Mouse (Mus musculus) ES-E14 (cell line): ENCODE measurements around the gene Paqr7. TPM values are rescaled to one million over a fixed set of nuclear protein-coding genes. Genes with fewer than 3 reads are reported as not detected.
A peak's percentile ranks its signal among the peaks of the same experiment; 100 is the strongest.

Experiments
- DNase-seq: peaks from one replicate; pipeline ENCODE4 v3.0.0-alpha.2; 2013; ENCODE audit warnings: low read depth, low spot score
- H3K27ac ChIP-seq: 2 replicates; pipeline ENCODE4 v1.5.1; 2012; ENCODE audit warnings: low read depth, mild to moderate bottlenecking, low read length, moderate library complexity, mixed read lengths; ENCODE audit not compliant: poor library complexity, insufficient read depth, severe bottlenecking
- H3K36me3 ChIP-seq: 2 replicates; pipeline ENCODE4 v1.6.1; 2012; ENCODE audit warnings: mild to moderate bottlenecking, low read length, moderate library complexity, mixed read lengths; ENCODE audit not compliant: control insufficient read depth, poor library complexity, insufficient read depth, severe bottlenecking
- H3K4me1 ChIP-seq, 2 experiments: fragments of 150-350 bp in 1 of 2; sonication (generic) in 1 of 2; 2 replicates each; pipeline ENCODE4 v1.6.1; 2012; ENCODE audit warnings: low read length in 2 of 2, mild to moderate bottlenecking in 1 of 2, mixed read lengths in 1 of 2; ENCODE audit not compliant: control insufficient read depth in 2 of 2, insufficient read depth in 2 of 2, poor library complexity in 1 of 2
- H3K4me3 ChIP-seq, 2 experiments: fragments of 150-350 bp in 1 of 2; sonication (generic) in 1 of 2; 2 replicates each; pipeline ENCODE4 v1.5.1; 2012; ENCODE audit warnings: low read length in 2 of 2, low read depth in 1 of 2, mild to moderate bottlenecking in 1 of 2, mixed read lengths in 1 of 2; ENCODE audit not compliant: insufficient read depth in 1 of 2, poor library complexity in 1 of 2, severe bottlenecking in 1 of 2
- H3K9ac ChIP-seq: 2 replicates; pipeline ENCODE4 v1.6.1; 2012; ENCODE audit warnings: low read depth, mild to moderate bottlenecking, low read length, mixed read lengths; ENCODE audit not compliant: poor library complexity, insufficient read depth, severe bottlenecking
- H3K9me3 ChIP-seq: fragments of 150-350 bp; sonication (generic); 2 replicates; pipeline ENCODE4 v1.6.1; 2012; ENCODE audit warnings: low read depth, mild to moderate bottlenecking, low read length; ENCODE audit not compliant: control insufficient read depth, insufficient read depth
- CHD2 ChIP-seq: IDR thresholded peaks from 2 replicates; pipeline ENCODE4 v1.6.1; 2014; ENCODE audit warnings: mild to moderate bottlenecking, low read depth, low read length, inconsistent platforms
- HCFC1 ChIP-seq: IDR thresholded peaks from 2 replicates; pipeline ENCODE4 v1.6.1; 2012; ENCODE audit warnings: low read length, inconsistent platforms, borderline replicate concordance; ENCODE audit not compliant: insufficient read depth
- MAFK ChIP-seq: IDR thresholded peaks from 2 replicates; pipeline ENCODE4 v1.6.1; 2014; ENCODE audit warnings: mild to moderate bottlenecking, low read depth, low read length, inconsistent platforms; ENCODE audit not compliant: insufficient read depth
- ZC3H11A ChIP-seq: IDR thresholded peaks from 2 replicates; pipeline ENCODE4 v1.6.1; 2012; ENCODE audit warnings: low read depth, mild to moderate bottlenecking, inconsistent platforms, low read length, borderline replicate concordance
- ZNF384 ChIP-seq: IDR thresholded peaks from 2 replicates; pipeline ENCODE4 v1.6.1; 2012; ENCODE audit warnings: low read depth, low read length, inconsistent platforms
- in situ Hi-C, 2 experiments: fragments of 600-800 bp; cut with MboI; formaldehyde crosslinking; loops; one replicate each; pipeline ENCODE4 v1.15.1; 2025; ENCODE audit warnings: low sequenced_read_pairs in 2 of 2, inconsistent platforms in 1 of 2; ENCODE audit not compliant: unreplicated experiment in 2 of 2
- total RNA-seq: library from RNA; depleted of rRNA; stranded (reverse); fragments of 300-350 nt; gene quantifications from 2 replicates; pipeline ENCODE4 v1.2.3, GENCODE M21; 2012

Paqr7 gene
- total RNA-seq, 1 experiment = 4.8 TPM

DNA sequence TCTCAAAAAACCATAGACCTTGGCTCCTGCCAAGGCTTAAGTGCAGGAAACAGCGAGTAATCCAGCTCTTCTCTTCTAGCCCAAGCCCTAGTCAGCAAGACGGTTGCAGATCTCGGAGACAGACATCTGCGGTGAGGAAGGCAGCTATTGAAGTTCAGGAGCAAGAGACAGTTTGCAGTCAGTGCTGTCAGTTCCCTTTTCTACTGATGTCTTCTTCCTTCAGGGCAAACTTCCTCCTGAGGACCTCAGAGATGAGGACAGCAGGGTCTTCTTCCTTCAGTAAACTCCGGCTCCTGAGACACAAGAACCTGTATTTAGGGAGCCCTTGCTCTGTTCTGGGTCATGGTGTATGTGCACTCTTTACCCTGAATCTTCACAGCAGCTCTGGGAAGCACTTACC, 29.7 kb downstream of the Paqr7 start:
- no peak overlapping the region for H3K9ac ChIP-seq
- no peak for TF ChIP-seq CHD2
- no peak for TF ChIP-seq MAFK
- TF ChIP-seq ZNF384 = no peak
- no peak for TF ChIP-seq HCFC1
- no peak for TF ChIP-seq ZC3H11A
- H3K36me3 ChIP-seq = peaks cover 52% of the 10 kb centered on the region
- no peak overlapping the region for H3K4me3 ChIP-seq
- H3K9me3 ChIP-seq = no peaks in the 10 kb centered on the region
- no peak overlapping the region for H3K27ac ChIP-seq
- 0 out of 4 replicates have a peak, but pooled peaks cover 0 to 4% of the 10 kb centered on the region in 2 experiments for H3K4me1 ChIP-seq
- no peak for DNase-seq
- in situ Hi-C loops = no loop called here

DNA sequence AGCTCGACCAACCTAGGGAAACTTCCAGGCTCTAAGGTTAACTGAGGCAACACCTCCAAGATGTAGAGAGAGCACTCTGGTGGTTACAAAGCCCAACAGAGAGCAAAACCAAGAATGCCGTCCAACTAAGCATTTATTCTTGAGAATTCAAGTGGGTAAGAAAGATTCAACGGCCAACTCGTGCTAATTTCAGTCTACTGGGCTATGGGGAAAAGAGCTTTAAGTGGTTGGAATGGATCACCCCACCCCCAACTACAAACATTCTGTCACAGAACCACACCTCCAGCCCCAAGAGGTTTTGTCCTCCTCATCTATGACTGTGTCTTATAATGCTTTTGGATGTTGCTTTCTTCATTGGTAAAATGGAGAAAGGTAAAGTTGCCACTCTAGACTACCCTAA, 36.4 kb downstream of the Paqr7 start:
- H3K4me1 ChIP-seq = peaks cover 4 to 5% of the 10 kb centered on the region in 2 experiments; a peak in 3 of 4 replicates
- H3K36me3 ChIP-seq = peaks cover 18% of the 10 kb centered on the region
- H3K9me3 ChIP-seq = no peaks in the 10 kb centered on the region
- no peak for DNase-seq
- no peak for TF ChIP-seq ZNF384
- TF ChIP-seq ZC3H11A = no peak
- no peak for TF ChIP-seq CHD2
- TF ChIP-seq MAFK = no peak
- no peak for TF ChIP-seq HCFC1
- in situ Hi-C loops = no loop called here
- no peak overlapping the region for H3K9ac ChIP-seq
- H3K27ac ChIP-seq = no peak overlapping the region
- H3K4me3 ChIP-seq = no peak overlapping the region

DNA sequence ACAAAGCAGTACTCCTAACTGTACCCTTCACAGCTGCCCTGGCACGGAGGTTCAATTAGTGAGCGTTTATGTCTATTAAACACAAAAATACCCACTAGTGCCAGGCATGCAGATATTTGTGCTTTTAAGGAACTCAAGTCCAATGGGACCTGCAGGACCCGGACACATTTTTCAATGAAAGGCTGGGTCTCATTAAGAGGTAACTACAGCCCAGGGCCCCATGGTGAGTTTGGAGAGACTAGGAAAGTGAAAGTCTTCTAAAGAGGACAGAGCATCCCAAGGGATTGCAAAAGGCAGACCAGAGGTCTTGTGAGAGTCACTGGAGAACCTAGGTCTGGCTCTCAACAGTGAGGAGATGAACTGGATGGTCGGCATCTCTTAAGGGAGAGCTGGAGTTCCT, 36.9 kb downstream of the Paqr7 start:
- Histone ChIP-seq H3K4me3 (peak overlapping the region in 1 of 2 experiments; percentile 75; a peak in 1 of 4 replicates), H3K9me3 (no peaks in the 10 kb centered on the region), H3K4me1 (peaks cover 4 to 5% of the 10 kb centered on the region in 2 experiments; a peak in 3 of 4 replicates), H3K9ac (no peak overlapping the region), H3K27ac (no peak overlapping the region), H3K36me3 (peaks cover 16% of the 10 kb centered on the region)
- in situ Hi-C loops = no loop called here
- DNase-seq = no peak
- no peak for TF ChIP-seq CHD2
- no peak for TF ChIP-seq ZC3H11A
- no peak for TF ChIP-seq ZNF384
- TF ChIP-seq HCFC1 = no peak
- no peak for TF ChIP-seq MAFK

DNA sequence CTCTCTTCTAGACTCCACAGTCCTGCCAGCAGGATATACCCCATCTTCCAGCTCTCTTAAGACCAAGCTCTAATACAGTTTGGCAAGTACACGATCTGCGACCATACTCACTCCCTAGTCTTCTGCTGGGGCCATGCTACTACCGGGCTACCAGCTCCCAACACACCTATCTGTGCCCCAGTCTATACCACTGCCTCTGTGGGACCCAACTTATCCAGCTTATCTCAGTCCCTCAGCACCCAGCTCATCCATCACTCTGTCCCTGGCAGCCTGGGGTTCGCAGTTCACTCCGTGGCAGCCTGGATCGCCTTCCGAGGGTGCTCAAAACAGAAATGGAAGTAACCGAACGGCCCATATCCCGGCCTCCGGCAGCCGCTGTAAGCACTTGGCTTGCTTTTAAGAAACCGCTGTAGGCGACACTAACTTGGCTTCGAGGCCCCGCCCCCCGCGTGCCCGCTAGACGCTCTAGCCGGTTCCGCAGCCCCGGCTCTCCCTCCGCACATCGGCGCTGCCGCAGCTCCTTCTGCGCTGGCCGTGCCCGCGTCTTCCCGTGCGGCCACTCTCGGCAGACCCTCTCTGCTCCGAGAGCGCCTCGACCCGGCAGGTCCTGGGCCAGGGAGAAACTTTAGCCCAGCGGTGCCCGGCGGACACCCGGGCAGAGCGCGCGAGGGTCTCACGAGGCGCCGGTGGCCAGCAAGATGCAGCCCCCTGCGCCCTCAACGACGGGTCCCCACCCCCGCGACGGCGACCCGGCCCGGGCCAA, 37.8 kb downstream of the Paqr7 start:
- in situ Hi-C loops = no loop called here
- peak overlapping the region; percentile 29; the same call in 1 of the 2 replicates for H3K27ac ChIP-seq
- peak overlapping the region; percentile 75 to 84 for H3K4me3 ChIP-seq
- H3K9me3 ChIP-seq = no peaks in the 10 kb centered on the region
- peak; percentile 30 for DNase-seq
- peak overlapping the region; percentile 87 for H3K9ac ChIP-seq
- TF ChIP-seq MAFK (no peak), ZC3H11A (no peak), CHD2 (no peak), ZNF384 (no peak), HCFC1 (no peak)
- peaks cover 4 to 5% of the 10 kb centered on the region in 2 experiments; a peak in 3 of 4 replicates for H3K4me1 ChIP-seq
- H3K36me3 ChIP-seq = peaks cover 10% of the 10 kb centered on the region
